Mouse (Mus musculus): ENCODE results near the gene Rcn3.

DNA sequence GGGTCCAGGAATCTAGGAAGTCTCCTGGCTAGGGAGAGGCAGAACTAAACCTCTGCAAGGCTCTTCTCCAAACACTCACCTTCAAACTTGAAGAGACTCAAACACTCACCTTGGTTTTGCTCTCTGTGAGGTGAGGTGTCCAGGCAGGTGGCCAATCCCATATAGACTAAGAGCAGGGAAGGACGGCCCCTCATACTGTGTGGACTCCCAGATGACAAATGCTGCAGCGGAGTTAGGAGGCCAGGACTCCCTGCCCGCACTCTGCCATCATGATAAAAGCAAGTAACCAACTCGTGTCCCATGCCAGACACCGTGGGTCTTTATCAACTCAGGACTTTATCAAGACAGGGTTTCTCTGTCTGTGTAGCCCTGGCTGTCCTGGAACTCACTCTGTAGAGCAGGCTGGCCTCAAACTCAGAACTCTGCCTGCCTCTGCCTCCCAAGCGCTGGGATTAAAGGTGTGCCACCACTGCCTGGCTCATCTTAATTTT, 31.3 kb downstream of the Rcn3 start:
- TF ChIP-seq POLR2A (IDR thresholded peaks at IDR 0.05; ENCODE audit: borderline replicate concordance, extremely low read depth, low read depth, low read length), result no peak
- TF ChIP-seq CTCF (IDR thresholded peaks at IDR 0.05; ENCODE audit: insufficient read depth, low read length), result no peak

All from lung, adult 2 months (tissue).